Mouse (Mus musculus) natural killer cell, adult 2 months (primary cell): ENCODE measurements around the gene Olfr68.
"Not testable (repeated sequence)": the region's sequence is repeated elsewhere in the genome, so short reads cannot be mapped to it uniquely, and the experiment has no call there.

Experiments
- DNase-seq, 2 experiments: peaks; one replicate each; pipeline ENCODE4 v3.0.0; 2022; ENCODE audit warnings: low spot score in 2 of 2

The Olfr68 gene

DNA sequence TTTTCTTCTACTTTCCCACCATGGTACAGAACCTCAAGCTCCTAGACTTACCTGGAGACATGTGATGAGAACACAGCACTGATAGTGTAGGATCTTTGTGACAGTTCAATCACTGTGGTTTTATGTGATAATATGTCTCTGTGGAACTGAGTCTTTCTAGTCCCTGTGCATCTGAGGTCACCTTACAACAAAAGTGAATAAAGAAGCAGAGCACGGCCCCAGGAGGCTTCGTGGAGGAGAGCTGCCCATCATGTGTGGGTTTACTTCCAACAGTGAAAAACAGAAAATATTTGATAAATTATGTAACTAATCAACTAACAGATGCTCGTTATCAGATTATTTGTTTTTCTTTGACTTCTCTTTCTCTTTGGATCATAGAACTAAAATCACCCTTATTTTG is at the start of gene Olfr68:
TSS of gene Olfr68 (minus strand) at position 101 of the 400 bp plus-strand sequence.
- DNase-seq = no peak

DNA sequence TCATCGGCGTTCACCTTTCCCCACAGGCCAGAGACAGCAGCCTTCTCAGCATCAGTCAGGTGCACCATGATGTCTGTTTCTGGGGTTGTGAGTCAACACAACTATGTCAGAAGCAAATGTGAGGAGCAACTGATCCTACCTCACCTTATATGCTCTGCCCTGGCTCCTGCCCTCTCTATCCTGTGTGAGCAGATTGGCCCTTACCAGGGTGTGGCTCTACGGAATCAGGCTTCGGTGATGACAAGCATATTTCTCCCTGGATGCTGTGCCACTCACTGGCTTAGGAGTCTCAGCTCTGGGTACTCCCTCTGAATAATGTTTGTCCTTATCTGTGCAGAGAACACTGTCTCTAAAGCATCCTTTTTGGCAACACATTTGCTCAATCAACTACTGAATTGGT is 48.3 kb upstream of the Olfr68 start, which contains the start of gene Hbb-bs:
TSS of gene Hbb-bs (minus strand) at position 289 of the 400 bp plus-strand sequence.
- DNase-seq = no peak

GRCm38 (mm10) chr7:103827139-103827538 is 47.6 kb upstream of the Olfr68 start:
- DNase-seq = not testable (repeated sequence)

DNA sequence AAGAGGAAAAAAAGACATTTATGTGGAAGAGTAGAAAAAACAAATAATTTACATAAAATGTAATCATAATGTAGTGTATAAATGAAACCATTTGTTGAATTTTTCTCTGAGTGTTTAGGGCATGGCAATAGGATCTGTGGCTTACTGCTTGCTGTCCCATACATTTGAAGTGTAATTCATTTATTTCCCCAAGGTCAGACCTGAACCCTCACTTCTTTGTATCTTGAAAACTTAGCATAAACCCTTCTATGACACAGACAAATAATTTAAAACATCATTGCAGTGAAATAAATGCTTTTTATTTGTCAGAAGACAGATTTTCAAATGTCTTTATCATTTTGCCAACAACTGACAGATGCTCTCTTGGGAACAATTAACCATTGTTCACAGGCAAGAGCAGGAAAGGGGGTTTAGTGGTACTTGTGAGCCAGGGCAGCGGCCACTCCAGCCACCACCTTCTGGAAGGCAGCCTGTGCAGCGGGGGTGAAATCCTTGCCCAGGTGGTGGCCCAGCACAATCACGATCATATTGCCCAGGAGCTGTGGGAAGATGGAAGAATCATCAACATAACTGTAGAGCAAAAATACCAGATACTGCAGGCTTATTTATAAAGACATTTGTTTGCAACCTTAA is 46.9 kb upstream of the Olfr68 start:
- DNase-seq = no peak

DNA sequence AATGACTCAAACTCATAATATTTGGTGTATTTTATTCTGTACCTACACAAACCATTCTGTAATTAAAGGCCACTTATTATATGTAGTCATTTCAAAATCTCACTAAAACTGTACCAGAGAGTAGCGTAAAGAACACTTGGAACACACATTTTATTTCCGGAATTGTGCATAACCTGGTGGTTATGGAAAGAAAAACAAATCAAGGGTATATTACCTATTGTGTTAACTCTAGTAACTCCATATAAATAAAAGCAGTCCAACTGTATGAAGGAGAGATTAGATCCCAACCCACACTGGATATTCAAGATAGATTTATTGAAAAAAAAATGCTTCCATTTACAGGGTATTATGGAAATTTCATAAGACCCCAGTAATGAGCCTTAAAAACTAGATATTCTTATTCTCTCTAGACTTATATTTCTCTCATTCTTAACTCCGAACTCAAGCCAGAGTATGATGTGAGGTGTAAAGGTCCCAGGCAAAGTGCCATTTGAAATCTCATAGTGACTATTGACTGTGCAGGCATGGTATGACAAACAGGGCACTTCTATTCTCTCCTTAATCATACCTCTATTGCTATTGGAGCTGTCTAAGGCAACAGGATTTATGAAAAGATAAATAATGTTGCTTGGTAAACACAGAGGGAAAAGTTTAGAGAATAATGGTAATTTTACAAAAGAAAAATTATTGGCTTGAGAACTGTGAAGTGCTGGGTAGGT is 46.2 kb upstream of the Olfr68 start:
- no peak for DNase-seq

DNA sequence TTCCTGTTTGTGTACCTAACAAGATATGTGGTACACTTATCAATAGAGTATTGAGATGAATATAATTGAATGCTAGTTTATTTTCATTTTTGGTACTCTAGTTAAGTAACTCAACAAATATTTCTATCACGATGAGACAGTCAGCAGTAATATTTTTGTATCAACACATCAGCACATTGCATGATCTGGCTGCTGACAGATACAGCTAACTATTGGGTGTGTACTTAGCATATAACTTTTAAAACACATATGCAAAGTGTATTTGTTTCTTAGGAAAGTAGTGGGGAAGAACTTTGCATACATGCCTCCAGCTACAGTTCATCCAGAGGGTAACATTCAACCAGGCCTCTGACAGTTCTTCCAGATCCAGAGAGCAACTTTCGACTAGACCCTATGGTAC is 45.1 kb upstream of the Olfr68 start:
- no peak for DNase-seq

GRCm38 (mm10) chr7:103815085-103815484 is 35.6 kb upstream of the Olfr68 start:
- not testable (repeated sequence) for DNase-seq

DNA sequence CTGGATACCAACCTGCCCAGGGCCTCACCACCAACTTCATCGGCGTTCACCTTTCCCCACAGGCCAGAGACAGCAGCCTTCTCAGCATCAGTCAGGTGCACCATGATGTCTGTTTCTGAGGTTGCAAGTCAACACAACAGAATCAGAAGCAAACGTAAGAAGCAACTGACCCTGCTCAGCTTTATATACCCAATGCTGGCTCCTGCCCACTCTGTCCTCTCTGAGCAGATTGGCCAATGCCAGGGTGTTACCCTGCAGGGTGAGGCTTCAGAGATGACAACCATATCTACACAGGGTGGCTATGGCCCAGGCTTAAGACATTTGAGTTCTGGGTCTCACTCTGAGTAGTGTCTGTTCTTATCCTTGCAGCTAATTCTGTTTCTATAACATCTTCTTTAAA is 34.3 kb upstream of the Olfr68 start, which contains the start of gene Hbb-bt:
TSS of gene Hbb-bt (minus strand) at position 231 of the 400 bp plus-strand sequence.
- DNase-seq = no peak

- DNase-seq = not testable (repeated sequence)
Observed at GRCm38 (mm10) chr7:103813152-103813551, 33.7 kb upstream of the Olfr68 start.

GRCm38 (mm10) chr7:103812174-103812573 is 32.7 kb upstream of the Olfr68 start:
- no peak for DNase-seq

DNA sequence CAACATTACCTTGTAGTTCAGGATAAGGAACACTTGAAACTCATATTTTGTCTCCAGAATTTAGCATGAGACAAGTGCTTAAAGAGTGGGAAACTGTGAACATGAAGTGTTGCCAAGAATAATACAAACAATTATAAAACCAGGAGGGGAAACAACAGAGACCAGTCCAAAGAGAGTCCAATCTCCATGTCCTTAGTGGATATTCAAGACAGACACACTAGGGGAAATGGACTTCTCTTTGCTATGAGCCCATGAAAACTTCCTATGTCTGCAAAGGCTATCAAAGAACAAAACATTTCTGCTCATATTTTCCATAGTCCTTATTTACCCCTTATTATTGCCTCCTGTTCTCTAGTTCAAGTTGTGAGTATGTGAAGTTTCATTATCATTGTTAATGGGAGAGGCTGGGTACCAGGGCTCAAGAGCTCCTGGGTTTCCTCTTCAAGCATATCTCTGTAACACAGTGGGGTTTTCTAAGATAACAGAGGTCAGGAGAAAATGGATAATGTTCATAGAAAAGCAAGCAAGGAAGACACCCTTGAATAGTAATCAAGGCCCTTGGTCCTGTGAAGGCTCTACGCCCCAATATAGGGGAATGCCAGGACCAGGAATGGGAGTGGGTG is 31.8 kb upstream of the Olfr68 start:
- DNase-seq = no peak

GRCm38 (mm10) chr7:103810746-103811145 is 31.2 kb upstream of the Olfr68 start:
- no peak for DNase-seq

DNA sequence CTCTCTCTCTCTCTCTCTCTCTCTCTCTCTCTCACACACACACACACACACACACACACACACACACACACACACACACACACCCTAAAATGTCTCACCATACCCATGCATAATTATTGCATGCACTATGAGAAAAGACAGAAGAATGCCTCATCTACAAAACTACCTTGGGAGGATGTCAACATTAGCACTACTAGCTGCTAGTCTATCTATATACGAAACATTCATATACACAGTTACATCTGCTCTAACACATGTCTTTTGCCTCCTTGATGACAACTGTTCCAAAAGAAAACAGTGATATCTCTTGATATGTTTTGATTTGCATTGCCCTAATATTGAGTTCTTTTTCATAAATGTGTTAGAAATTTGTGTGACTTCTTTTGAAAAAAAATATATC is 30.8 kb upstream of the Olfr68 start:
- no peak for DNase-seq

GRCm38 (mm10) chr7:103809801-103810155 is 30.3 kb upstream of the Olfr68 start:
- DNase-seq = no peak

- no peak for DNase-seq
Observed at GRCm38 (mm10) chr7:103808971-103809800, 29.7 kb upstream of the Olfr68 start.

- not testable (repeated sequence) for DNase-seq
Observed at GRCm38 (mm10) chr7:103808120-103808519, 28.6 kb upstream of the Olfr68 start.

- no peak for DNase-seq
Observed at GRCm38 (mm10) chr7:103806856-103807255, 27.4 kb upstream of the Olfr68 start.

- no peak for DNase-seq
Observed at GRCm38 (mm10) chr7:103792669-103793388, 13.3 kb upstream of the Olfr68 start.

GRCm38 (mm10) chr7:103791721-103792120 is 12.2 kb upstream of the Olfr68 start, which contains the start of gene Olfr67:
Gene Olfr67 (minus strand): TSS chr7:103791821.
- no peak for DNase-seq

GRCm38 (mm10) chr7:103777652-103778051 is 1.8 kb downstream of the Olfr68 start:
- not testable (repeated sequence) for DNase-seq

GRCm38 (mm10) chr7:103771494-103771893 is 8.0 kb downstream of the Olfr68 start, which contains the start of gene Olfr69:
Gene Olfr69 (minus strand): TSS chr7:103771594.
- DNase-seq = no peak
